Mouse (Mus musculus): ENCODE results near the gene Snorc. TPM values are rescaled to one million over a fixed set of nuclear protein-coding genes. Genes with fewer than 3 reads are reported as not detected.

The Snorc gene
- polyA plus RNA-seq, 1 experiment from 2014 or later: not detected

DNA sequence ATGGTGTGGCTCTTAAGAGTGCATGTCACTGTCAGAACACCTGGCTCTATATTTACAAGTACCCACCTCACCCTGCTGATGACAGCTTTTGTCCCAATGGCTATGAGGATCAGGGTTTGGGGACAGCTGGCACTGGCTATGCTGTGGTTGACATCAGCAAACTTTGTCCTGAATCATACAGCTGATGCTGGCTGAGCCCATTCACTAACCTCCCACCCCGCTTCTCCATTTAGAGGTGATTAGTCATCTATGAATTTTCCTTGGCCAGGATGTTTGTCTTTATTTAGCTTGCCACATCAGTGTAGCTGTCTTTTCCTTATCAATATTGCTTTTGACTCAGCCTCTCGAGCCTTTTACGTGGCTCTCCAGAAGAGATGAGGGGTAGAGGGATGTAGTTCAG, 22.2 kb downstream of the Snorc start:
- 84% methylated on average over 3 of the region's 3 CpGs for WGBS (ENCODE audit: missing documents)
- no peaks in the 10 kb centered on the region for H3K79me2 ChIP-seq (ENCODE audit: inconsistent target)
- H3K27ac ChIP-seq: no peak overlapping the region
- no peaks in the 10 kb centered on the region for H3K36me3 ChIP-seq (ENCODE audit: inconsistent target)
- no peak overlapping the region for H3K4me3 ChIP-seq (ENCODE audit: inconsistent target)

DNA sequence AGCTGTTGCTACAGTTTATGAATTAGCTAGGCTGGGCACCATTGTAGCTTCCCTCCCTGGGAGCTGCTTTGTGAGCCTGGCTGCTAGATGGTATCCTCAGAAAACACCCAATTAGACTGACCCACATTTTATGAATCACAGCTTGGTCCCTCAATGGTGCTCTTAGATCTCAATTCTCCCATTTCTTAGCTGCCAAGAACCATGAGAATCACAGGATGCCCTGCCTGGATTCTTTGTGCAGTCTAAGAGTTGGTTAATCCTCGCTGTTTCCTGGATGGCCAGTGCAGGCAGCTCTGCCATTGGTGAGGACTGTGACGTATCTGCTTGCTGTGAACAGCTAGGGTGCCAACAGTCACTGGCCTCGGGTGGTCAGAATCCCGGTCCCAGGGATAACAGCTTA, 23.5 kb downstream of the Snorc start:
- 94% methylated on average over 4 of the region's 4 CpGs for WGBS (ENCODE audit: missing documents)
- no peak overlapping the region for H3K27ac ChIP-seq
- no peaks in the 10 kb centered on the region for H3K36me3 ChIP-seq (ENCODE audit: inconsistent target)
- no peaks in the 10 kb centered on the region for H3K79me2 ChIP-seq (ENCODE audit: inconsistent target)
- no peak overlapping the region for H3K4me3 ChIP-seq (ENCODE audit: inconsistent target)

DNA sequence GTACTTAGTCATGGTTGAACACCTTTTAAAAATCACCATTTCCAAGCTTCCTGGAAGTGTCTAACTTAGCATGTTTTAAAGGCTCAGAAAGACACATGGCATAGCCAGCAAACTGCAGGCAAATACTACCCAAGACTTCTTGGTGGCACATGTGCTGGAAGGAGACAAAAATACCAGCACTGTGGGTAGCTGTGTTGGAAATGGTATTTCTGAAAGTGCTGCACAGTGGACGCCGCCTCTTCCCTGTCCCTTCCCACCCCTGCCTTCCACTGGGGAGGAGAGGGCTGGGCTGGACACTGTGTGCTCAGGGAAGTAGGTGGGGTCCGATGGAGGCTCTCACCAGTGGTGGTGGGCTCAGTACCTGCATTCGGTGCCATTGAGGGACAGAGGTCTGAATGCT, 35.5 kb downstream of the Snorc start:
- no peak overlapping the region for H3K4me3 ChIP-seq (ENCODE audit: inconsistent target)
- H3K79me2 ChIP-seq (ENCODE audit: inconsistent target): no peaks in the 10 kb centered on the region
- H3K27ac ChIP-seq: no peak overlapping the region
- H3K36me3 ChIP-seq (ENCODE audit: inconsistent target): no peaks in the 10 kb centered on the region
- WGBS (ENCODE audit: missing documents): 92% methylated on average over 4 of the region's 4 CpGs

DNA sequence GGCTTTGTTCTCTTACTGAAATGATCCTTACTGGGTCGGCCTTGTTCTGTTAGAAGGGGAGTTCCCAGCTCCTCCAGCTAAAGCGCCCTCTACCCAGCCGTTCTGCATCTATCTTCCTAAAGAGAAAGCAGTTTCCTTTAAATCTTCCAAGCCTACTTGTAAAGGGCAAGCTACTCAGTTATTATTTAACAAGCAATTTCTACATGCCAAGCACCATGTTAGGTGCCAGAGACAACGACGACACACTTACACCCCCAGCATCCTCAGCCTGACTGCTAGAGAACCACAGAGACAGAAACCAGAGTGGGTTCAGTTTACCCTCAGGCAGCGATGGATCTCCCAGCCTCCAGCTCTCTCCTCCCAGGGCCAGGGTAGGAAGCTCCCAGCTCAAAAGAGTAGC, 37.8 kb downstream of the Snorc start:
- Histone ChIP-seq H3K36me3 (ENCODE audit: inconsistent target) (no peaks in the 10 kb centered on the region), H3K4me3 (ENCODE audit: inconsistent target) (no peak overlapping the region), H3K27ac (no peak overlapping the region), H3K79me2 (ENCODE audit: inconsistent target) (no peaks in the 10 kb centered on the region)
- 74% methylated on average over 6 of the region's 6 CpGs for WGBS (ENCODE audit: missing documents)

DNA sequence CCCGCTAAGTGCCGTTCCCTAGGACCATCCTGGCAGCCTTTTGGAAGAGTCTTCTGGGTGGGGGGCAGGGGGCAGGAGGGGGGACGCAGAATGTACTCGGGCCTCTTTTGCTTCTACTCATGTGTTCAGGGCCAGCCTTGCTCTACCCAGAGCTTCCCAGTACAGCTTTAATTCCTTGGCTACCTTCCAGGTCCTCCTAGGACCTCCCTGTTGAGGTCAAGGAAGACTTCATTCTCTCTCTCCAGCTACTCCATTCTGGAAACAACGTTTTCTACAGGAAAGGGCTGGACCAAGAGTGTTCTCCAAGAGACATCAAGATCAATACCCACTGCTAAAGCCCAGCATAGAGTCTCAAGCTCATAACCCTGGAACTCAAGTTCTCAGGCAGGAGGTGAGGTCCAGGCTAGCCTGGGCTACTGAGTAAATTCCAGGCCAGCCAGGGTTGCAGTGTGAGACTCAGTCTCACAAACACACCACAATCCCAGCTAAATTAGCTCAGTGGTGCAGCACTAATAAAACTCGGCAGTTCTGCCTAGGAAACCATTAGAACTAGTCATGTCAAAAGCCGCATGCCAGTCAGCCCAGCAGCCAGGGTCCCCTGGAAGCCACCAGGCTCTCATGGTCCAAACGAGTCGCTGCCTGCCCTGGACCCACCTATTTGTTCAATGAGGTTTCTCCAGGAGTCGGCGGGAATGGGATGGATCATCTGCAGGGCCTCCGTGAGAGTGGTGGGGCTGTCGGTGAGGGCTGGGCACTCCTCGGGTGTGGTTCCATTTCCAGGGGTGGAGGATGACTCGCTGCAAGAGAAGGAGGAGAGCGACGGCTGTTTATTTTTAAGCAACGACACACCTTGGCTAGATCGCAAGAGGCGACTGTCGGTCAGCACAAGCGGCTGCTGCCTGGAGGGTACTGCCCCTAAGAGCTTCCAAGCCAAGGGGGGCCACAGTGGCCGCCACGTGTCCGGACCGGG, 38.8 kb downstream of the Snorc start:
- WGBS (ENCODE audit: missing documents): 25% methylated on average over 26 of the region's 26 CpGs
- no peaks in the 10 kb centered on the region for H3K79me2 ChIP-seq (ENCODE audit: inconsistent target)
- H3K27ac ChIP-seq: no peak overlapping the region
- H3K36me3 ChIP-seq (ENCODE audit: inconsistent target): no peaks in the 10 kb centered on the region
- no peak overlapping the region for H3K4me3 ChIP-seq (ENCODE audit: inconsistent target)

DNA sequence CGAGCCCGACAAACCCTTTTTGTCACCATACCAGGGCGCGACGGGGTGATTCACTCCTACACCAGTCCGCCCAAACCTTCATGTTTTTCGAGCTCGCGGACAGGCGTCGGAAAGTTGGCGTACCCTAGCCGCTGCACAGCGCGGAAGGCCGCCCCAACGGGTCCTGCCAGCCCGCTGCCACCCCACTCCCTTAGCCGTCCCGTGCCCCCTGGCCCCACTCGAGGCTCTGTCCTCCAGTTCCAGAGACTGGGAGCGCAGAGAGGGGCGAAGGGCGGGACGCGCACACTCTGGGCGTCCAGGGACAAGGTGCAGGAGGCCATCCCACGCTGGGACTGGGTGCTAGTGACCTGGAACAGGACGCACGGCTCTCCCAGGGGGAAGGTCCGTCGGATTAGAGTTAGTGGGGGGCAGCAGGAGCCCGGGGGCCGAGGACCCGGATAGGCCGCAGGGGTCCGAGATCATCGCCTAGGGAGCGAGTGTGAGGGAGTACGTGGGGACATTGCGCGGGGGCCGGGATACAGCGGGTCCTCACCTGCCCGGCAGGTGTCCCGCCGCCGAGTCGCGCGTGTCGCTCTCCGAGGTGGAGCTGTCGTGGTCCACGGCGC, 39.6 kb downstream of the Snorc start, which contains the start of gene Neu2:
TSS of gene Neu2 (plus strand) at position 329 of the 605 bp plus-strand sequence.
- no peaks in the 10 kb centered on the region for H3K36me3 ChIP-seq (ENCODE audit: inconsistent target)
- H3K27ac ChIP-seq: no peak within 1 kb of the TSS
- WGBS (ENCODE audit: missing documents): 6% methylated on average over 45 of the region's 56 CpGs
- no peaks in the 10 kb centered on the region for H3K79me2 ChIP-seq (ENCODE audit: inconsistent target)
- H3K4me3 ChIP-seq (ENCODE audit: inconsistent target): no peak within 1 kb of the TSS

DNA sequence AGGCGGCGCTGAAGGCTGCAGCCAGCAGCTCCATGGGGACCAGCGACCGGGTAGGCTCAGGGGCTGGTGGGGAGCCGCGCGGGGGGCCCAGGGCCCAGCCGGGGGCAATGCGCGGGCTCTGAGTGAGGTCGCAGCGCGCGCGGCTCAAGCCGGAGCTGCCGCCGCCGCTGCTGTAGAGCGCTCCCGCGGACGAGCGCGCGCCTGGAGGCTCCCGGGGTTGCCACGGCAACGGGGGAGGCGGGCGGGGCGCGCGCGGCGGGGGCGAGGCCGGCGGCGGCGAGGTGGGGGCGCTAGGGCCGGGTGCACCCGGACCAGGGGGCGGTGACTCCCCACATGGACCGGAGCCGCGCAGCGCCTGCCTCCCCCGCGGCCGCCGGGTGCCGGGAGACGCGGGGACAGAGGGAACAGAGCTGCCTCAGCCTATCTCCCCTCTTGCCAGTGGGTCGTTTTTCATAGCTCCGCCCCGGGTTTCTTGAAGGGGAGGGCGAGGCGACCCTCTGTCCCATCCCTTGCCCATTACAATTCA, 40.2 kb downstream of the Snorc start:
- Histone ChIP-seq H3K36me3 (ENCODE audit: inconsistent target) (no peaks in the 10 kb centered on the region), H3K27ac (no peak overlapping the region), H3K79me2 (ENCODE audit: inconsistent target) (no peaks in the 10 kb centered on the region), H3K4me3 (ENCODE audit: inconsistent target) (no peak overlapping the region)
- 1% methylated on average over 39 of the region's 61 CpGs for WGBS (ENCODE audit: missing documents)

DNA sequence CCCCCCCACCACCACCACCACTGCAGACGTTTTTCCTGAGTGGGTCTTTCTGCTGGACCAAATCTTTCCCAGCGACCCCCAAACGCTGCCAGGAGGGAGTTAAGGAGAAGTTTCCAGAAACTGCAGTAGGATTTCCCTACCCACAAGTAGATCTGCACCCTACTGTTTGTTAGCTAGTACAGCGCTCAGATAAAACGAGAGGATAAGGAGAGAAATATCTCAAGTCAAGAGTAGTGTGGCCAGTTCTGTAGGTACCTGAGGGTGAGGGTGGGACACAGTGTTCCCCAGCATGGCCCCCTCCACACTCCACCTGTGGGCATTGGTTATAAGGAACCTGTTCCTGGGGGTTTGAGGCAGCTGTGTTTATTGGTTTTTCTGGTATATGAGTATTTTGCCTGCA, 40.8 kb downstream of the Snorc start:
- H3K79me2 ChIP-seq (ENCODE audit: inconsistent target): no peaks in the 10 kb centered on the region
- 14% methylated on average over 4 of the region's 5 CpGs for WGBS (ENCODE audit: missing documents)

DNA sequence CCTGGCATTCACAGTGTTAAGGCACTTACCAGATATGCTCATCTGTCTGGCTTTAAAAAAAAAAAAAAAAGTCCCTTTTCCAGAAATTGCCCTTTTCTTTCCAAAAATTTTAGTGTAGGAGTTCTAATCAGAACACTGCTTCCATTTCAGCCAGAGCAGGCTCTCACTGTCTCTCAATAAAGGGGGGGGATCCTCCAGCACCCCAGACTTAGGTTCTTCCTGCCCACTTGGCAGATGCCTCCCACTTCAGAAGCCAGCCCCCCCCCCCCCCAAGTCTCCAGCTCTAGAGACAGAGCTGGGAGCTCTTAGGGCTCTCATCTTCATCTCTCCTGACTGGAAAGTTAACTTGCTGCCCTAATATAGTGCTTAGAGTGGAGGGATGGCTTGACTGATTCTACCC, 50.4 kb downstream of the Snorc start:
- Histone ChIP-seq H3K27ac (no peak overlapping the region), H3K79me2 (ENCODE audit: inconsistent target) (no peaks in the 10 kb centered on the region), H3K36me3 (ENCODE audit: inconsistent target) (no peaks in the 10 kb centered on the region), H3K4me3 (ENCODE audit: inconsistent target) (no peak overlapping the region)

More for the DNA sequence above, 40.8 kb downstream of the Snorc start:
- Histone ChIP-seq H3K4me3 (ENCODE audit: inconsistent target) (no peak overlapping the region), H3K36me3 (ENCODE audit: inconsistent target) (no peaks in the 10 kb centered on the region), H3K27ac (no peak overlapping the region)

DNA sequence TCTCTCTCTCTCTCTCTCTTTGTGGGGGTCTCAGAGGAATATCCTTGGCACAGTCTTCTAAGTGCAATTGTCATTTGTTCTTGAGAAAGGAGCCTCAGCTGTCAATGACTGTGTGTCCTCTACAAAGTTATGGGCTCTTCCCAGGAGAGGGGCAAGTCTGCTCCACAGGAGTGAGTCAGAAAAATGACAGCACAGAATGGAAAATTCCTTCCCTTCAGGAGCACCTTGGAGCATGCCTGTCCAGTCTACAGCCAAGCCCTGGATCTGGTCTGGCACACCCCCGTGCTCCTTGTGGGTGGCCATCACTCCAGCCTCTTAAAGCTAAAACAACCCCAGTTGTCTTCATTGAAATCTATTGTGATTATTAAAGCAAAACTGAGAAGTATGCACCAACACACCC, 51.5 kb downstream of the Snorc start:
- Histone ChIP-seq H3K4me3 (ENCODE audit: inconsistent target) (no peak overlapping the region), H3K36me3 (ENCODE audit: inconsistent target) (no peaks in the 10 kb centered on the region), H3K27ac (no peak overlapping the region), H3K79me2 (ENCODE audit: inconsistent target) (no peaks in the 10 kb centered on the region)
- 100% methylated on average over 1 of the region's 1 CpGs for WGBS (ENCODE audit: missing documents)

DNA sequence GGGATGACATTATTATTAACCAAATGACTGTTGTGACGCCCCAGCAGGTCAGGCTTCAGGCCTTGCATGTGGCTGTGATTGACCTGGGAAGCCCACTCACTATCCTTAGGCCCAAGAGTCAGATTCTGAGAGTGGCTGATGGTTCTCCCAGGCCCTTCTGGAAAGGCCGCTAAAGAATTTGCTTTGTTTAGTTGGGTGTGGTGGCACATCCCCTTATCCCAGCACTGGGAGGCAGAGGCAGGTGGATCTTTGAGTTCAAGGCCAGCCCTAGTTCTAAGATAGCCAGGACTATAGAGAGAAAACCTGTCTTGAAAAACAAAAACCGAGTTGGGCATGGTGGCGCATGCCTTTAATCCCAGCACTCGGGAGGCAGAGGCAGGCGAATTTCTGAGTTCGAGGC, 55.0 kb downstream of the Snorc start:
- H3K79me2 ChIP-seq (ENCODE audit: inconsistent target): no peaks in the 10 kb centered on the region
- H3K4me3 ChIP-seq (ENCODE audit: inconsistent target): no peak overlapping the region
- WGBS (ENCODE audit: missing documents): 92% methylated on average over 7 of the region's 7 CpGs
- H3K36me3 ChIP-seq (ENCODE audit: inconsistent target): no peaks in the 10 kb centered on the region
- H3K27ac ChIP-seq: no peak overlapping the region

Other genes starting within 250 kb of the Snorc start
- 0.13 TPM in 1 of 3 replicates, not detected in the others for gene Efhd1, start 205.9 kb upstream of the Snorc start, polyA plus RNA-seq (2018)
- 29.7 to 74.5 TPM (median 34.2 TPM) in 3 replicates for gene Gigyf2, start 143.3 kb upstream of the Snorc start, polyA plus RNA-seq (2018)
- not detected in 3 replicates for gene Kcnj13, start 75.5 kb upstream of the Snorc start, polyA plus RNA-seq (2018)
- gene Neu2, start 39.6 kb downstream of the Snorc start, polyA plus RNA-seq (2018): not detected in 3 replicates
- gene Ngef, start 103.6 kb downstream of the Snorc start, polyA plus RNA-seq (2018): not detected in 3 replicates
- gene Inpp5d, start 150.0 kb downstream of the Snorc start, polyA plus RNA-seq (2018): 176 to 213 TPM (median 185 TPM) in 3 replicates

Measured in macrophage (primary cell).